Mouse (Mus musculus): ENCODE measurements around the gene Adgre1.

DNA sequence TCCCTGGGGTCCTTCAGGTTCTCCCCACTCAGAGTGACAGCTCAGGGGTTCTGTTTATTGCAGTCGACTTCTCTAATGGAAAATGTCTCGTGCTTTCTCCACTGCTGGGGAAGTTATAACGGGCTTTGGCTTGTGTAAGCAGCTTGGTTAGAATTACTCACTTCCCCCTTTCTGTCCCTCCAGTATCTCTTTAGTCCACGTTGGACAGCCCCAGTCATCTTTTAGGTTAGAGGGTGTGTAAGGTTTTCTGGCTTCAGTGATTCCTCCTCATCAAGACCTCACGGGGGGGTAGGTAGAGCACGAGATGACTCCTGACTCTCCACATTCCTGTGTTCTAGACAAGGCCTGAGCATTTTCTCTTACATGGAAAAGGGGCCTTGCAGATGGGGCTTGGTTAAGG, 11.5 kb upstream of the Adgre1 start:
- TF ChIP-seq MYOG (IDR thresholded peaks at IDR 0.05; ENCODE audit: control insufficient read depth in 1 of 3, insufficient read depth in 1 of 3, insufficient read length in 2 of 3, low read depth in 2 of 3) (no peak), POLR2A (IDR thresholded peaks at IDR 0.05; ENCODE audit: insufficient read length, low read depth) (no peak), E2F4 (IDR thresholded peaks at IDR 0.05; ENCODE audit: insufficient read depth) (no peak), USF1 (IDR thresholded peaks at IDR 0.05; ENCODE audit: low read depth) (no peak), MAX (IDR thresholded peaks at IDR 0.05; ENCODE audit: low read depth) (no peak), REST (IDR thresholded peaks at IDR 0.05; ENCODE audit: insufficient read depth, insufficient read length) (no peak)
